Mouse (Mus musculus): ENCODE measurements at regions not wholly inside any gene's neighbourhood (a gene's known extent, or its start where the extent isn't known, plus 50 kb on each side); places are given as distances from the start of the nearest gene placed in this dataset.
A peak's percentile ranks its signal among the peaks of the same experiment; 100 is the strongest.

- no peak for DNase-seq
These were observed 64.8 kb downstream of the Dll1 start for GRCm38 (mm10) chr17:15311822-15312221.

- DNase-seq = no peak
These were observed 66.2 kb downstream of the Dll1 start for GRCm38 (mm10) chr17:15310465-15310864.

- DNase-seq = no peak
These were observed 74.6 kb downstream of the Dll1 start for GRCm38 (mm10) chr17:15302110-15302509.

- peak; percentile 83 for DNase-seq
These were observed 76.8 kb downstream of the Dll1 start for GRCm38 (mm10) chr17:15299743-15300371.

GRCm38 (mm10) chr17:15294165-15294585 lies 82.5 kb downstream of the Dll1 start:
- DNase-seq = no peak

GRCm38 (mm10) chr17:15292490-15293070 lies 84.1 kb downstream of the Dll1 start:
- DNase-seq = no peak

- DNase-seq = peak; percentile 57
These were observed 85.0 kb downstream of the Dll1 start for GRCm38 (mm10) chr17:15291626-15292025.

GRCm38 (mm10) chr17:15290326-15290725 lies 86.3 kb downstream of the Dll1 start:
- DNase-seq = no peak

- no peak for DNase-seq
These were observed 87.6 kb downstream of the Dll1 start for GRCm38 (mm10) chr17:15289062-15289461.

GRCm38 (mm10) chr17:15288640-15289039 lies 88.0 kb downstream of the Dll1 start:
- no peak for DNase-seq

- DNase-seq = no peak
These were observed 90.1 kb downstream of the Dll1 start for GRCm38 (mm10) chr17:15286596-15286995.

- DNase-seq = peak; percentile 85
These were observed 91.2 kb downstream of the Dll1 start for GRCm38 (mm10) chr17:15285399-15286043.

- DNase-seq = no peak
These were observed 106.8 kb downstream of the Dll1 start for GRCm38 (mm10) chr17:15269905-15270304.

GRCm38 (mm10) chr17:15269056-15269612 lies 107.5 kb downstream of the Dll1 start:
- DNase-seq = no peak

GRCm38 (mm10) chr17:15267721-15268120 lies 109.0 kb downstream of the Dll1 start:
- no peak for DNase-seq

- no peak for DNase-seq
These were observed 117.1 kb downstream of the Dll1 start for GRCm38 (mm10) chr17:15259427-15260101.

- DNase-seq = no peak
These were observed 120.8 kb downstream of the Dll1 start for GRCm38 (mm10) chr17:15255874-15256273.

GRCm38 (mm10) chr17:15253785-15254184 lies 122.9 kb downstream of the Dll1 start:
- no peak for DNase-seq

GRCm38 (mm10) chr17:15253271-15253670 lies 123.4 kb downstream of the Dll1 start:
- no peak for DNase-seq

GRCm38 (mm10) chr17:15252187-15252586 lies 124.5 kb downstream of the Dll1 start:
- DNase-seq = no peak

GRCm38 (mm10) chr17:15251641-15252040 lies 125.0 kb downstream of the Dll1 start:
- no peak for DNase-seq

GRCm38 (mm10) chr17:15248417-15248791 lies 128.3 kb downstream of the Dll1 start:
- DNase-seq = no peak

Data from adrenal gland, adult 2 months (tissue).